Mouse (Mus musculus) testis, adult 2 months (tissue): ENCODE measurements at regions not wholly inside any gene's neighbourhood (a gene's known extent, or its start where the extent isn't known, plus 50 kb on each side); places are given as distances from the start of the nearest gene placed in this dataset.

Experiments used
- H3K27ac ChIP-seq: fragments of 200-500 bp; 2 replicates; pipeline ENCODE4 v1.5.1; 2012; ENCODE audit warnings: low read depth, low read length; ENCODE audit not compliant: control insufficient read depth, insufficient read depth
- H3K27me3 ChIP-seq: fragments of 200-500 bp; 2 replicates; pipeline ENCODE4 v1.6.1; 2012; ENCODE audit warnings: mild to moderate bottlenecking, low read length, moderate library complexity; ENCODE audit not compliant: control insufficient read depth, insufficient read depth
- H3K36me3 ChIP-seq: fragments of 200-500 bp; 2 replicates; pipeline ENCODE4 v1.6.1; 2012; ENCODE audit warnings: mild to moderate bottlenecking, low read length; ENCODE audit not compliant: control insufficient read depth, insufficient read depth
- H3K4me1 ChIP-seq: fragments of 200-500 bp; 2 replicates; pipeline ENCODE4 v1.6.1; 2012; ENCODE audit warnings: low read length; ENCODE audit not compliant: control insufficient read depth, insufficient read depth
- H3K4me3 ChIP-seq: fragments of 200-500 bp; 2 replicates; pipeline ENCODE4 v1.5.1; 2012; ENCODE audit warnings: low read depth, mild to moderate bottlenecking, low read length, moderate library complexity, mixed read lengths; ENCODE audit not compliant: control insufficient read depth
- CTCF ChIP-seq: fragments of 200-500 bp; IDR thresholded peaks from 2 replicates; pipeline ENCODE4 v1.5.1; 2012; ENCODE audit warnings: low read depth, mild to moderate bottlenecking, inconsistent platforms, low read length, moderate library complexity; ENCODE audit not compliant: control insufficient read depth, insufficient read depth, insufficient replicate concordance
- POLR2A ChIP-seq: fragments of 200-500 bp; IDR thresholded peaks from 2 replicates; pipeline ENCODE4 v1.6.1; 2012; ENCODE audit warnings: low read depth, mild to moderate bottlenecking, inconsistent platforms, low read length, moderate library complexity; ENCODE audit not compliant: control insufficient read depth

DNA sequence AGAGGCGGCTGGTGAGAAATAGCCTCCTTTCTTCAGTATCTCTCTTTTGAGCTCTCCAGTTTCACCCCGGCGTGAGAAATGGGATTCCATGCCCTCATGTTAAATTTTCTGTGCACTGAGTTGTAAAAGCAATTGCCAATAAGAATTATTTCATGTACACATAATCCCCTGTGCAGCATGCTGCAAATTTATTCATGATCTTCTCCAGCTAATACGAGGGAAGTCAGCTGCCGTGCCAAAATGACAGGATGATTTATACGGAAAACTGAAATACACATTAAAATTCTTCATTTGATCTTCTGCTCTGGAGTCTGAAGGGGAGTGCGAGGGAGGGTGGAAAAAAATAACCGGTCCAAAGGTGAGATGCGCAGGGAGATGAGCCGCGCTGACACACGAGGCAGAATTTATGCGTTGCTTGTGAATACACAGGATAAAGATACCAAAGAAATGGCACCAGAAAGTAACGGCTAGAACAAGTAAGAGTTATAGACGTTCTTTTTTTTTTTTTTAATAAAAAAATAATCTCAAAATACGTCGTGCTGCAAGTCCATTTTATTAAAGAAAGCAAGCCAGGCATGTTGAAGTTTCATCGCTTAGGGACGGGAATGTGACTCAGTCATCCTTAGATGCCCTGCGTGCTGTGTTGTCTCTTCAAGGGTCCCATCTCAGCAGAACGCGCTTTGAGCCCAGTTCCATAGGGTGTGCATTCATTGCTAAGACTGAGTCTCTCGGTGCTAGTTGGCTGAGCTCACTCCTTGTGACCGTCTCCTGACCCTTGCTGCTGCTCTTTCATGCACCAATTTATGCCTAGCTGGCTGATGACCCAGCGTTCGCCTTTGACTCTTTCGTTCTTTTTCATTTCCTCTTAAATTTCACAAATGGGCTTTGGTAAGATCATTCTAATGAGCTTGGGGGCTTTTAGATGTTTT, 427.8 kb upstream of the Arglu1 start:
- TF ChIP-seq POLR2A, result no peak
- no peak for TF ChIP-seq CTCF

DNA sequence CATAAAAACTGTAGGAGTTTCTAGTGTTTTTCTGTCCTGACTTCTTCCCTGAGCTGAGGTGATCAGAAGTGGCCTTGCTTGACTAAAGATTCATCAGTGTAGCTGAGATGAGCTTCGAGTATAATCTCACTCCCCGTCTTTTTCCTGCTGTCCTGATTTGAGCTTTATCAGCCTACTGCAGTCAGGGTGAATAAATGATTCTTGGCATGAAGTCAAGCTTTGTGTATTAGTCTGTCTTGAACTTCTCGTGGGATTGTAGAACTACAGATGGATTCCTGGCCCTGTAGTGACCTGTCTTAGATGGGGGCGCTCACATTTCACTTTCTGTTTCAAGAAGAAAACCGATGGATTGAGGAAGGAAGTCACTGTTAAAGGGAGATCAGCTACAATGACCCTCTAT, 405.7 kb upstream of the Arglu1 start:
- H3K36me3 ChIP-seq, result no peaks in the 10 kb centered on the region
- H3K27me3 ChIP-seq, result no peaks in the 10 kb centered on the region
- H3K4me3 ChIP-seq, result no peak overlapping the region
- no peaks in the 10 kb centered on the region for H3K4me1 ChIP-seq
- H3K27ac ChIP-seq, result no peak overlapping the region
- TF ChIP-seq CTCF (no peak), POLR2A (no peak)

More for the DNA sequence above, 427.8 kb upstream of the Arglu1 start:
- H3K4me3 ChIP-seq, result no peak overlapping the region
- no peaks in the 10 kb centered on the region for H3K27me3 ChIP-seq
- no peaks in the 10 kb centered on the region for H3K4me1 ChIP-seq
- no peaks in the 10 kb centered on the region for H3K36me3 ChIP-seq
- no peak overlapping the region for H3K27ac ChIP-seq

DNA sequence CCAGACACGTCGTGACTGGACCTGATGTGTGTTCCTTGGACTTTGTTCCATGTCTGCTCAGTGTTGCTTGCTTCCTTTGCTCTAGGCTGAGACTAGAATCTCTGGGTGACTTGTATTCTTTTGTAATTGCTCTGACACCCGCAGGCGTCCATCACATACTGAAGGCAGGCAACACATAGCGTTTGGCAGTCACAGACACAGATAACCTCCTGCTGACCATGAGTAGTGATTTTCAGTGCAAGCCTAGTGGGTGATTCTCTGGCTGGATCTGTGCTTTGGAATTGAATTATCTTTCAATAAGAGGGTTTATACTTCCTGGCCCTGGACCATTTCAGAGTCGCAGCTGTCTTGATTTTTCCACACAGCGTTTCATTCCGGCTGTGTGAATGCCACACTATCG, 403.7 kb upstream of the Arglu1 start:
- Histone ChIP-seq H3K4me1 (no peaks in the 10 kb centered on the region), H3K27me3 (no peaks in the 10 kb centered on the region), H3K36me3 (no peaks in the 10 kb centered on the region), H3K27ac (no peak overlapping the region), H3K4me3 (no peak overlapping the region)
- TF ChIP-seq POLR2A (no peak), CTCF (no peak)

DNA sequence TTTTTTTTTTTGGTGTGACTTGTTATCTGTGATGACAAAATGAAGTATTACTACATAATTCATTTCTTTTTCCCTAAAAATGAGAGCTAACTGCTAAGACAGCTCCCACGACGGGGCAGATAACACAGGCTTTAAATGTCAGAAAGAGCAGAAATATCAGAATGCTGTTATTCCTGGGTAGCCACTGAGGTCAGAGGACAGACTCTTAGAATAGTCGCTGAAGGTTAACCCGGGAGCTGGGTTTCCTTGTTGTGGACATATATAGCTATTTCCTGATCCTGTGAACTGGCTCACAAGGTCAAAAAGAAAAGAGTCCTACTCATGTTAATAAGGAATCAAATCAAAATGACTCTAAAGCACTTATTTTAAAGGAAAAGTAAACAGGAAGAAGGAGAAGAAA, 403.0 kb upstream of the Arglu1 start:
- H3K27ac ChIP-seq, result no peak overlapping the region
- no peaks in the 10 kb centered on the region for H3K27me3 ChIP-seq
- no peaks in the 10 kb centered on the region for H3K36me3 ChIP-seq
- no peak overlapping the region for H3K4me3 ChIP-seq
- TF ChIP-seq CTCF (no peak), POLR2A (no peak)
- H3K4me1 ChIP-seq, result no peaks in the 10 kb centered on the region

DNA sequence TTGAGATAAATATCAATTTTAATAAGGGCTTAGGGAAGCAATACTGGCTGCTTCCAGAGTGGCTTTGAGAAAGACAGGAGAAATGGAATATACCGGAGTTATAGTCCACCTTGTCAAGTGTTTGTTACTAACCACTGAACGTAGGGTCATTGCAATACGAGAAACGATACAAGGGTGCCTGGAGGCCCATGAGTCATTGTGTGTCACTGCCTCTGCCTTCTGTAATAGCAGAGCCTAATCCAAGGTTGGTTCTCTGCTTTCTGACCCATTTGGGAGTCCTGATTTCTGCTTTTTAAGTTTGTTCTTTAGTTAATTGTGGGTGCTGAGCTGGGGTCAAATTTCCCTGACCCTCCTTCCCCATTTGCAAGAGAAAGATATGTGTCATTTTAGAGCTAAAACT, 382.4 kb upstream of the Arglu1 start:
- Histone ChIP-seq H3K27ac (no peak overlapping the region), H3K4me1 (no peaks in the 10 kb centered on the region), H3K27me3 (no peaks in the 10 kb centered on the region), H3K36me3 (no peaks in the 10 kb centered on the region), H3K4me3 (no peak overlapping the region)
- no peak for TF ChIP-seq POLR2A
- no peak for TF ChIP-seq CTCF

DNA sequence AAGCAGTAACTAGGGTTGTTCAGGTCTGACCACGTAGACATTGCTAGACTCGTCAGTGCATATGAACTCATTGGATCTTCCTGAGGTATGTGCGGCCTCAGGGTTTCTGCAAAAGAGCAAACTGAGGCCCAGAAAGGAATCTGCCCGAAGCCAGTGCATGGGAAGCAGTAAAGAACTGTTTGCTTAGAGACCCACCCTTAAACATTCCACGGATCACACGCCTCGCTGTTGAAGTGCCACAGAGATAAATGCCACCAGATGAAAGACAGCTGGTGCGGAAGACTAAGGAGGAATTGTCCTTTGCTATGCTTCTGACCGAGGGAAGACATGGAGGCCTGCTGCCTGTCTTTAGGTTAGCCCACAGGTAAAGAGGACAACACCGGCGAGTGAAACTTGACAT, 382.0 kb upstream of the Arglu1 start:
- H3K27ac ChIP-seq, result no peak overlapping the region

DNA sequence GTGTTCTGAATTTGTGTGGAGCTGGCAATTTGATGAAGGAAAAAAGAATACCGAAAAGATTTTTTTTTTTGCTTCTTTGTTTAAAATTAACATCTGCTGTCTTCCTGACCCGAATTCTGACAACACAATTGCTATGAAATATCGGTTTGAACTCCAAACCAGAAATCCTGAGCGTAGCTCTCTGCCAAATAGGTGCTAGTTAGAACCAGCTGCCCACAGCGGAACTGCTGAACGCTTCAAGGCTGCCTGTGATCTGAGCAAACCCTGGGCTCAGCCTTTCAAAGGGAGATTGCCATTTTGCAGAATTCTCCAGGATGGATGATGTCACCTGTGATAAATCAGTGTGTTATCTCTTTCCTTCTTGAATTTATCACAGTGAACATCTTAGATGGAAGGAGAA, 380.6 kb upstream of the Arglu1 start:
- Histone ChIP-seq H3K27me3 (no peaks in the 10 kb centered on the region), H3K27ac (no peak overlapping the region), H3K4me3 (no peak overlapping the region), H3K4me1 (no peaks in the 10 kb centered on the region), H3K36me3 (no peaks in the 10 kb centered on the region)
- TF ChIP-seq CTCF (no peak), POLR2A (no peak)

More for the DNA sequence above, 382.0 kb upstream of the Arglu1 start:
- Histone ChIP-seq H3K27me3 (no peaks in the 10 kb centered on the region), H3K36me3 (no peaks in the 10 kb centered on the region), H3K4me3 (no peak overlapping the region), H3K4me1 (no peaks in the 10 kb centered on the region)
- TF ChIP-seq CTCF, result no peak
- TF ChIP-seq POLR2A, result no peak
